Mouse (Mus musculus): ENCODE measurements around the gene Aldh3b2.

The Aldh3b2 gene

DNA sequence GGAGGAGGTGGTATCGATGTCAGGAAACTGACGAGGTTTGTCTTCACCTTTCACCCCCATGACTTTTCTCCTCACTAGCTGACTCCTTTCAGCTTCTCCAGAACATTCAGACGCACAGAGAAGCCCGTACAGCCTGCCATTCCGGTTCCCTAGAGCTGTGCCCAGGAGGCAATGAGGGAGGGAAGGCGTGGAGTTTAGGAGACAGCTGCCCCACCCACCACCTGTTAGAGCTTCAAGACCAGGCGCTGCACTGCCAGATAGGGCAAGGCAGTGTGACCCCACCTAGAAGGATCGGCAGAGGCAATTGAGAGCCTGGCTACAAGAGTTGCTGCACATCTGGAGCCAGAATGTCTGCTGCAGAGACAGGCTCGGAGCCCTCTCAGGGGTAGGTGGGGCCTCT, at the start of gene Aldh3b2:
Gene Aldh3b2 (plus strand): TSS at position 100 of the 400 bp plus-strand sequence.
- no peak for DNase-seq (ENCODE audit: low read depth, low spot score)

DNA sequence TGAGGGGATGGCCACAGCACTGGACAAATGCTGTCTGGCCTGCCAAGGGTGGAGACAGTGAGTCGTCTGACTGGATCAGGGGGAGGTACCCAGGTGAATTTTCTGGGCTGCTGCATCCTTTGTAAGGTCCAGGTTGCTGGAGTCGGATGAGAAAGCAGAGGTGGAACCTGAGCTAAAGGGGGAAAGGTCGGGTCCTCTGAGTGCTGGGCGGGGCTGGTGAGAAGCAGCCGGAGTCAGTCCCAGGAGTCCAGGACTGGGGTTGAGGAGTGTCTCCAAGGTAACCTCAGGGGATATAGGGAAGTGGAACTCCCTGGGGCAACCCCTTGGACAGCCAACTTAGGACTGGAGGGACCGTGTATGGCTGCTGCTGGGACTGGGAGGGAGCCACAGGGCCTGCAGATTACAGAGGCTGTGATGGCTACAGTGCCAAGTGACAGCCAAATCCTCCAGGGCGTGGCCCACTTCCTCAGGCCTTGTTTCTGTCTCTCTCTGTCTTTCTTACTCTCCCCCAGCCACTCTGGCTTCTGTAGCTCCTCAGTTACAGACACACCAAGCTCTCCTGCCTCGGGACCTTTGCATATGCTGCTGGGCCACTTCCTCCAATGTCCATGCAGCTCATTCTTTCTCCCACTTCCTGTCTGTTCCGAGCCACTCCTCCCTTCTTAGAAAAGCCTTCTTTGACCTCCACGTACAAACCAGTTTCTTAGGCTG, 49.3 kb upstream of the Aldh3b2 start:
- no peak for DNase-seq (ENCODE audit: low read depth, low spot score)

DNA sequence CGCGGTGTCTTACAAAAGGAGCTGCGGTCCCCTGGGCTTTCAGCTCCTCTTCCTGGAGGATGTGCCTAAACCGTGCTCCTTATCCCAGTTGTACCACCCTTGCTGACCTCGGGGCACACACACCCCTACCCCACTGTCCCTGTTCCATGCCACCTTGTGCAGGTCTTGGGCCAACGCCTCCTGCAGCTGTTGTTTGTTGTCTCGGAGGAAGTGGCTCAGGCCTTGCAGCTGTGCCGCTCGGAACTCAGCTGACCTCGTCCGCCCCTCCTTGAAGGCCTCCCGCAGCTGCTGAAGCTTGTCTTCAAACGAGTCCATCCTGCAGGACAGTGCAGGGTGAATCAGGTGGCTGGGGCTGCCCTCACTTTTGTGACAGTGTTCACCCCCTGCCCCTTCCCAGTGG, 48.5 kb upstream of the Aldh3b2 start:
- DNase-seq (ENCODE audit: low read depth, low spot score): no peak

DNA sequence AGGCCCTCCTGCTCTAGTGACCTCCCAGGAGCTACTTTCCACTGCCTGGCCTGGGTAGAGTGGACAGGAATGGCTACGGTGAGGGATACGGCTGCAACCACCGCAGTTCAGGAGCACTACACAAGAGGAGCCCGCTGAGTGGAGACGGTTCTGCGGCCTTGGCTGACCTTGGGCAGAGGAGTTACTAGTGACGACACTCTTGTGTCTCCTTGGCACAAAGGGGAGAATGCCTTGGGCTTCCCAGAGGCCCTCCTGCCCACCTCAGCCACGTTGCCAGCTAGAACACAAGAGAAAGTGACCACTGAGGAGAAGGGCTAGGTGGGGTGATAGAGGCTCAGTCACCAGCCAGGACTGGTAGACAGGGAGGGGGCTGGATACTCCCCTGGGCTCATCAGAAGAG, 47.9 kb upstream of the Aldh3b2 start:
- DNase-seq (ENCODE audit: low read depth, low spot score): no peak

DNA sequence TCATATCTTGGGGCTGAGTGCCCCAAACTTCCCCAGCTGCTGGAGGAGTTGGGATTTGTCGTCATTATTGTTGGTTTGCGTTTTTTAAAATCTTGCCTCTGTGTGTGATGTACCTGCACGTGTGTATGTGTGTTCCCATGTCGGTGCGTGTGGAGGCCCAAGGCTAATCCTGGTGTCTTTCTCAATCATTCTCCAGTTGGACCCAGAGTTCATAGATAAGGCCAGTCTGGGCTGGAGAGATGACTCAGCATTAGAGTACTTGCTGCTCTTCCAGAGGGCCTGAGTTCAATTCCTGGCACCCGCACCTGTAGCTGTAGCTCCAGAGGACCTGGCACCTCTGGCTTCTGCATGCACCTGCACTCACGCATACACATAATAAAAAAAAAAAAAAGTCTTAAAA, 47.3 kb upstream of the Aldh3b2 start:
- DNase-seq (ENCODE audit: low read depth, low spot score): no peak

DNA sequence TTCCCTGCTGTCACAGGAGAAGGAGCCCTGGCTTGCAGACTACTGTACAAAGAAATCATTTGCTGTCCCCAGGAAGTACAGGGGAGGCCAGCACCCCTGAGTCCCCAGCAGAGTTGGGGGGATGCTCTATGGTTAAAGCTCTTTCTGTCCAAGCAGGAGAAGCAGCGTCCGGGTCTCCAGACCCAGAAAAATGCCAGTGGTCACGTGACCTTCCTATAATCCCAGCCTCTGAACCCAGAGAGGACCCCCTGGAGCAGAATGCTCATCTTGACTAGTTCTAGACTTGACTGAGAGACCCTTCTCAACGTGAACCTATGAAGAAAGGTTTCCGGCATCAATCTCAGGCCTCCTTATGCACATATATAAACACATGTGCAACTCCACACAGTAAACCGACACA, 46.3 kb upstream of the Aldh3b2 start:
- DNase-seq (ENCODE audit: low read depth, low spot score): no peak

DNA sequence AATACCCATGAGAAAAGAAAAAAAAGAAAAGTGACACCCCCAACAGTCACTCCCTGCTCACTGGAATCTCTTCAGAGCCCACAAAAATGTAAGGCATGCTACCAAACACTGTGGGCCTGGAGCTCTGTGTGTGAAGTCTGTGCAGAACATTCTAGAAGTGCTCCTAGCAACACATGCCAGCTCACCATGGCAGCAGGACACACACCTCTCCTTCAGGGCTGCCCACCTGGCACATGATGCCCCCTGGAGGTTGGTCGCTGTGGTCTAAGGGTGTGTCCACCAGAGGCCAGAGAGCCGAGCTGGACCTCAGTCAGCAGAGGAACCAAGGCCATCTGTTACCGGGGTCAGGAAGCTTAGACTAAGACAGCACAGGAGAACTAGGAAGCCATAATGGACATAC, 45.8 kb upstream of the Aldh3b2 start:
- DNase-seq (ENCODE audit: low read depth, low spot score): no peak

DNA sequence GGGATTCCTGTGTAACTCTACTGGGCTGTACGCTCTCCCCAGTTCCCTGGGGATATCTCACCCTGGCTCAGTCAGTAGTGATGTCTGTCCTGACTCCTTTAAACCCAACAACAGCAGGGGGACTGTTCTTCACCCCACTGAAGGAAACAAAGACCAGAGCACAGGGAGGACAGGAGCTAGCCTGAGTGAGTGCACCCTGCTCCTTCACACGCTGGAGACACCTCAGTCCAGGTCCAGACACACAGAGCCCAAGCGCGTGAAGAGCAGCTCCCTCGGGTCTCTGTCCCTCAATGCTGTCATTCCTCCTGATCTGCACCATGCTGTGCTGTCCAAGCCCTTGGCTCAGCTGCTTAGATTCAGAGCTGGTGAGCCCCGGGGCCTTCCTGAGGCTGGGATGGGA, 45.4 kb upstream of the Aldh3b2 start:
- DNase-seq (ENCODE audit: low read depth, low spot score): no peak

DNA sequence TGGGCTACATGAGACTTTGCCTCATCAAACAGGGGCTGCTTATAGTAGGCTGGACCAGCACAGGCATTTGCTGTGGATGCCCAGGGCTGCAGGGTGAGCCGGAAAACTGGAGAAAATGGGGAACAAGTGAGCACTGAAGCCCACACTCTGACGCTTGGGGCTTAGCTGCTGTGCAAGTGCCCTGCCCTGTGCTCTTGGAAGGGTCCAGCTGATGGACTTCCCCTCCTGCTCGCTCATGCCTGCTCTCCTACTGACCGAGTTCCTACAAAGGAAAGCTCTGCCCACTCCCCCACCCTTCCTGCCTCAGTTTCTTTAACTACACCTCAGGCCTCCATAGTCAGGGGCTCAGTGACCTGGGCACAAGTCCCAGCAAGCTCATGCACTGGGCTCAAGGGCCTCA, 44.1 kb upstream of the Aldh3b2 start:
- no peak for DNase-seq (ENCODE audit: low read depth, low spot score)

DNA sequence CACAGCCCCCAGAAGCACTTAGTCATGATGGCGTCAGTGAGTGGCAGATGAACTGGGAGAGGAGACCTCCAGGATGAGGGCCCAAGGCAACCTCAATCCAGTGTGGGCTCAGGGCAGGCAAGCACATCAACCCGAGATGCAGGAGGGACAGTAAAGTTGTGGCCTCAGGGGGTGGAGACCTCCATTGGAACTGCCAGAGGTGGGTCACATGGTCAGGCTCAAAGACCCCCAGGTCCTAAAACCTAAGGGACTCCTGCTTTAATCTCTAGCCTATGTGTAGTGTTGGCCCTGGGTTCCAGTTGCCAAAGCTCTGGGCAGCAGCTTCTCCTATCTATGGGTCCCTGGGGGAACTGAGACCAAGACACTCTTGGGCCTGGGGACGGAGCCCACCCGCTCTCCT, 43.3 kb upstream of the Aldh3b2 start:
- DNase-seq (ENCODE audit: low read depth, low spot score): no peak

DNA sequence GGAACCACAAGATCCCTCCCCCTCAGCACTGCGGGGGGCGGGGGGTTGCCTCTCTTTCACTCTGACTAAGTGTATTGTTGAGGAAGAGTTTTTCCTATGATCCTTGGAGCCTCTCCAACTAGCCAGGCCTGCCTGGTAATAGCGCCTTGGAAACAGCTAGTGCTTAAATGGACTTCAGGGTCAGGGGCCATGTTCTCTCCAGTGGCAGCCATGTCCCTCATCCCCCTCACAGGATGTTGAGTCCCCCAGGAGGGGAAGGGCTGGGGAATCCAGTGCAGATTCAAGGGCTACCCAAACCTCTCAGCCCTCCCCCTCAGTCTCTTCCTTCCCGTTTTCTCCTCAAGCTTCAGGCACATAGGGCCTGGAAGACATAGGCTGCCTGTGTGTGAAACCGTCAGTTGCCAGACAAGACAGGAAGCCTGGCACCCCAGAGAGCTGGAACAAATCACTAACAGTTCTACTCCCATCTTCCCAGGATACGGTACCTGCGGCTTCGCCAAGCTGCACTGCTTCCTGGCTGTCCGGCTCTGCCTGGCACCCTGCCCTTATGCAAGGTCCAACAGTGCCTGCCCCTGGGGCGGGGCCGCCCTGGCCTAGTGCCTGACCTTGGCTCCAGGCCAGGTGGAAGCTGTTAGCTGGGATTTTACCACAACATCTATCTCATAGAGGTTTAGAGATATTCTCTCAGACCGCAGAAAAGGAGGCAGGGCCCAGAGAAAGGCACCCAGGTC, 42.8 kb upstream of the Aldh3b2 start, which contains the start of gene Aldh3b1:
Gene Aldh3b1 (minus strand): TSS at position 598 of the 731 bp plus-strand sequence.
- no peak for DNase-seq (ENCODE audit: low read depth, low spot score)

DNA sequence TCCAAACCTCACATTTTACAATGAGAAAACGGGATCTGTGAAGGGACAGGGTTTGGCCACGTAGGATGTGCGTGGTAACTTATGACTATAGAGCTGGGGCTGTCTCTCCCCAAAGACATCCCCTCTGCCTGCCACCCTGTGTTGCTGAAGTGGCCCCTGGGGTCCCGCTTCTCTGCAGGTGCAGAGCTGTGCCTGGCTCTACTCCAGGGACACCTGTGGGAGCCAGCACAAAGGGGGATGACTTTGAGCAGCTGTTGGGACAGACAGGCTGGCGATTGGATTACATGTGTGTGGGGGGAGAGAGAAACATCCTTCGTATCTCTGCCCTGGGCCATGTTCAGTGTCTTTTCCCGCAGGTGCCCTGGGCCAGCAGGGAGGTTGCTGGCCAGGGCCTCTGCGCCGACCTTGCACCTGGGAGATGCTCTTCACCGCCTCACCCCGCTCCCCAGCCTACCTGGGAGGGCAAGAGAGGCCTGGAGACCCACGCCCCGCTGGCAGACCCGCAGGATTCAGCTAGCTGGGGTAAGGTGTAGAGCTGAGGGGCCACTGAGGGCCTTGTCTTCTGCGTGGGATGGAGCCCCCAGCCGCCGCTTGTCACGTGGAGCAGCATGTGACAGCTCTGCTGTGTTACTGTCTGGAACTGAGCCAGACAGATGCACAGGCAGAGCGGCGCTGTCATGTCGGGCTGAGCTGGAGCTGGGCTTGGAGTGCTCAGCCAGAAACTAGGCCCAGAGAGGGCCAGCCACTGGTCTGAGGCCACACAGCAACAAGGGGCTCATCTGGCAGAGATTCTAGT, 41.7 kb upstream of the Aldh3b2 start:
- no peak for DNase-seq (ENCODE audit: low read depth, low spot score)

DNA sequence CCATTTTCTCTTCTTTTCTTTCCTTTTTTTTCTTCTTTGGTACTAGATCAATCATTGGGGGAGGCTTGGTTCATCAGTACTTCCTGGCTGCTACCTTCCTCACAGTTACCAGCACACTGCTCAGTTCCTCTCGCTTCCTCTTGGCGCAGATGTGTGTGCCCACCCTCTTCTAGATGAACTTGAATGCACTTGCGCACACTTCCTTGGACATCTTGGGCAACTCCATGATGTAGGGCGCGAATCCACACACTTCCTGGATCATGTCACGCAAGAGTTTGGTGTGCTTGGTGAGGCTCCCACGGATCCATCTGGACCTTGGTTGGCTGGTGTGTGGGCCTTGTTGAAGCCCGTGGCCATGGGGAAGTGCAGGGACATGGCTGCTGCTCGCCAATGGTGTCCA, 40.4 kb upstream of the Aldh3b2 start:
- no peak for DNase-seq (ENCODE audit: low read depth, low spot score)

DNA sequence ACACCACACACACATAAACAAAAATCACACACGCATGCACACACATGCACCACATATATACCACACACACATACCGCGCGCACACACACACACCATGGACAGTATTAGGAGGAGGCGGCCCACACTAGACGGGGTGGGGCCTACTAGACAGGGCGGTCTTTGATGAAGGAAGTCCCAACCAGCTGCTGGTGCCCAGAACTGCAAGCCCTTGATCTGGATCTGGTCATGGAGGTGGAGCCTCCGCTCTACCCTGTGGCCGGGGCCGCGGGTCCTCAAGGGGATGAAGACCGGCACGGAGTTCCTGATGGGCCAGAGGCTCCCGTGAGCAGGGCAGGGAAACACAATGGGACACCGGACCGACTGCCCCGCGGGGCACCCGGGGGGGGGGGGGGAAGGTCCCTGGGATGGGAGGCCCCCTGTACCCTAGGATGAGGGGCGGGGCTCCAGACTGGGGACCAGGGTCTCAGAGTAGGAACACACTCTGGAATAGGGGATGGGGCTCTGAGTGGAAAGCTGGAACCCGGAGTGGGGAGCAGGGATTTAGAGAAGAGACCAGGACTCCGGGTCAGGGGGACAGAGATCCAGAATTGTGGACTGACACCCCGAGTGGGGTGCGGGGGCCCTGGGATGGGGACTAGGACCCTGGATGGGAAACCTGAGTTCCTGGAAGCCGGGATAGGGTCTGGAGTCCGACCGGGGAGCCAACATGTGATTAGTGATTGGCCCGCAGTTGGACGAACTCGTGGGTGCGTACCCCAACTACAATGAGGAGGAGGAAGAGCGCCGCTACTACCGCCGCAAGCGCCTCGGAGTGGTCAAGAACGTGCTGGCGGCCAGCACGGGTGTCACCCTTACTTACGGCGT, 36.9 kb upstream of the Aldh3b2 start, which contains the start of gene Unc93b1:
Gene Unc93b1 (plus strand): TSS at position 155 of the 864 bp plus-strand sequence.
- DNase-seq (ENCODE audit: low read depth, low spot score): no peak

DNA sequence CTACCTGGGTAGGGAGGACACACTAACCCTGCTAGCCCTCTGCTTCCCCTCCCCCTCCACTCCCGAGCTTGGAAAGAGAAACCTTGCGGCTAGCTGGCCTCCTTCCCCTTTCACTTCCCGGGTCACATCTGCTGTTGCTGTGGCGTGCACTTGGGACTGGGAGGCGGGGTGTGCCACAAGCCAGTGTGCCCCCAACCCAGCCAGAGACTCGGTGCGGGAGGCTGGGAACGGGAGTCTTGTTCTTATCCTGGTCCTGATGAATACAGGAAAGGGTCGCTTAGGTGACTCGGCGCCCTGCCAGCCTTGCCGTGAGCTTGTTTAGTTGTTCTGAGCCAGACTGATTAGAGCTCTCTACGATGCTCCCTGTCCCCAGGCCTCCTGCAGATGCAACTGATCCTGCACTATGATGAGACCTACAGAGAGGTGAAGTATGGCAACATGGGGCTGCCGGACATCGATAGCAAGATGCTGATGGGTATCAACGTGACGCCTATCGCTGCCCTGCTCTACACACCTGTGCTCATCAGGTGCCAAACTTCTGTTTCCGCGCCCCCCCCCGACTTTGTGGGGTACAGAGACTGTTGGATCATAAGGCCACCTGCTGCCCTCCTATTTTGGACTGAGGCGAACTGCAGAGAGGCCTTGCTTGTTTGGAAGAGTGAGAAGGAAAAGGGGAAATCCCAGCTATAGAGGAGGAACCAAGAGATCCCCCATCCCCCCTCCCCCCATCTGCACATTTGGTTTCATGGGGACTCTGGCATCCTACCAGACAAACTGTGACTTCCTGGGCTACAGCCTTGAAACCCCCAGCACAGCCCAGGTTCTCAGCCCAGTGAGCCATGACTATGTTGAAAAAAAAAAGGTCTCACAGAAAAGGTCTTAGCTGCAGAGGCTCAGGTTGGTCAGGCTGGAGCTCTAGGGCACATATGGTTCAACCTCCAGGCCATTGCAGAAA, 36.0 kb upstream of the Aldh3b2 start:
- DNase-seq (ENCODE audit: low read depth, low spot score): no peak

DNA sequence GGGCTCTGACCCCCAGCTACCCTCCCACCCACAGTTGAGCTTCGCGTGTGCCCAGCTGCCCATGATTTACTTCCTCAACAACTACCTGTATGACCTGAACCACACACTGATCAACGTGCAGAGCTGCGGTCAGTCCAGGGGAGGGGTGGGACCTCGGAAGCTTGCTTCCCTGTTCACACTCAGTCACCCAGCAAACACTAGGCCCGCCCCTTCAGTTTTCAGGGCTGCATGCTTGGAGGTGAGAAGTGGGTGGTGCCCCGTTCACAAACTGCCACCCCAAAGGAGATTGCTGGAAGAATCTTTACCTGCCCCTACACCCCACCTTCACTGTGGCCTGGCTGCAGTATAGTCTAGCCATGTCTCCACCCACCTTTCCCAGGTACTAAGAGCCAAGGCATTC, 29.8 kb upstream of the Aldh3b2 start:
- DNase-seq (ENCODE audit: low read depth, low spot score): no peak

DNA sequence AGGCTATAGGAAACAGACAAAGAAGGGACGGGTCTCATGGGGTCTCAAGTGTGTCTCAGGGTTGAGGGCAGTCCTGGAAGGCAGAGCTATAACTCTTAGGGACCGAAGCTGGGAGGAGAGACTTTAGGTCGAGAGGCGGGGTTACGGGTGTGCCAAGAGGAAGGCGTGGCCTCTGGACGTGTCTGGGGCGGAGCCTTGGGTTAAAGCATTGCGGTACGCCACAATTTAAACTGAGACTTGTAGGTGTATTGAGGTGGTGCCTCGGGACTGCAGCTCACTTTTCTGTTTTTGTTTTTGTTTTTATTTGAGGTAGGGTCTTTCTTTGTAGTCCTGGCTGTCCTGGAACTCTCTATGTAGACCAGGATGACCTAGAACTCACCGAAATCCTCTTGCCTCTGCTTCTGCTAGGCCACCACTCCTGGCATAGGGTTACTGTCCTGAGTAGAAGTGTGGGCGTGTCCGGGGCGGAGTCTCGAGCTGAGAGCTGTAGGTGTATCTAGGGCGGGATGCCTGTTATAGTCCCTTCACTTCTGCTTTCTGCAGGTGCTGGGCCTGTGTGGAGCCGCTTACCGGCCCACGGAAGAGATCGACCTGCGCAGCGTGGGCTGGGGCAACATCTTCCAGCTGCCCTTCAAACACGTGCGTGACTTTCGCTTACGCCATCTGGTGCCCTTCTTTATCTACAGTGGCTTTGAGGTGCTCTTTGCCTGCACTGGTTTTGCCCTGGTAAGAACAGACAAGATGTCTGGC, 29.0 kb upstream of the Aldh3b2 start:
- DNase-seq (ENCODE audit: low read depth, low spot score): no peak

DNA sequence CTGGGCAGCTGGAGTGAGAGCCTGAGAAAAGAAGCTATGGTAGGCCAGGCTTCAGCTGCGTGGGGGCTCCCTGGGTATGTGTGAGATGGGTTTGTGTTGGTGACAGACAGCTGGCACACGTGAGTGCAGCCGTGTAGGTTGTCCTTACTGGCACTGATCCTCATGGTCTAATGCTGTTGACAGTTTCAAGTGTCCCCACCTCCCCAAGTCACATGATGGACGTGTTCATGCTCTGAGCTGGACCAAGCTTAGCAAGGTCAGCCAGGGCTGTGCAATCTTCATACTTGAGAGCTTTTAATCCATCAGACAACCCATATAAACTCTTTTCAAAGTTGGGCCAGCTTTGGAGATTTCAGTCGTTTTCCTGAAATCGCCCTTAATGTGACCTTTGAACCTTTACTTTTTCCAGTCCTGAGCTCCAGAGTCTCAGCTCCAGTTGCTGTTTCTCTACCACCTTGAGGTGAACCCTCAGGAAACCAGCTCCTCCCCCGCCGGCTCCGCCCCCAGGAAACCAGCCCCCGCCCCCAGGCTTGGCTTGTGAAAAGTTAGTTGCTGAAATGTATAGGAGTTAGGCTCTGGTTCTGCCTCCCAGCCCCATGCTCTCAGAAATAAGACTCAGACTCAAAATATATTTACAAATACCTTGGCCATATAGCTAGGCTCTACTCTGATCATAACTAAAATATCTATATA, 26.1 kb upstream of the Aldh3b2 start:
- DNase-seq (ENCODE audit: low read depth, low spot score): no peak

DNA sequence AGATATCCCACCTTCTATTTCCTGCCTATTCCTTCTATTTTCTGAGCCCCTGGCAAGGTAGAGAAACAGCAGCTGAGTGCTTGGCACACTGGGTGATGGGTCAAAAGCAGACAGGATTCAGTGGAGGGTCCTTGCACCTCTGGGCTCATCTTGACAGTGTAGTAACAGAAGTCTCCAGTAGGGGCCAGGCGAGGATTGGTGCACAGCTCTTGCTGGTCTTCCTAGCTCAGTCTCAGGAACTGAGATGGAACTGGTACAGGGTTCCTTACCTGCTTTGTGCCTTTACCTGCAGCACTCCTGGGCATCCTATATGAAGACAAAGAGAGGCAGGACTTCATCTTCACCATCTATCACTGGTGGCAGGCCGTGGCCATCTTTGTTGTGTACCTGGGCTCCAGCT, 25.4 kb upstream of the Aldh3b2 start:
- peak; percentile 61 for DNase-seq (ENCODE audit: low read depth, low spot score)

Data from retina, postnatal 7 days (tissue).